Mouse (Mus musculus): ENCODE data around the gene Zxdc. TPM values are rescaled to one million over a fixed set of nuclear protein-coding genes. Genes with fewer than 3 reads are reported as not detected.

The Zxdc gene
- 10 to 100 TPM; 13.3 to 13.6 TPM for total RNA-seq (2021)
- long read RNA-seq, experiment 1, full-length matches to known transcripts, result 5 of 9 reads
- long read RNA-seq, experiment 1, partial matches to known transcripts, result 1 of 9 reads
- long read RNA-seq, experiment 1, other reads (novel, unspliced or antisense), result 3 of 9 reads
- long read RNA-seq, experiment 2, full-length matches to known transcripts, result 5 of 15 reads
- long read RNA-seq, experiment 2, partial matches to known transcripts, result 3 of 15 reads
- long read RNA-seq, experiment 2, other reads (novel, unspliced or antisense), result 7 of 15 reads

DNA sequence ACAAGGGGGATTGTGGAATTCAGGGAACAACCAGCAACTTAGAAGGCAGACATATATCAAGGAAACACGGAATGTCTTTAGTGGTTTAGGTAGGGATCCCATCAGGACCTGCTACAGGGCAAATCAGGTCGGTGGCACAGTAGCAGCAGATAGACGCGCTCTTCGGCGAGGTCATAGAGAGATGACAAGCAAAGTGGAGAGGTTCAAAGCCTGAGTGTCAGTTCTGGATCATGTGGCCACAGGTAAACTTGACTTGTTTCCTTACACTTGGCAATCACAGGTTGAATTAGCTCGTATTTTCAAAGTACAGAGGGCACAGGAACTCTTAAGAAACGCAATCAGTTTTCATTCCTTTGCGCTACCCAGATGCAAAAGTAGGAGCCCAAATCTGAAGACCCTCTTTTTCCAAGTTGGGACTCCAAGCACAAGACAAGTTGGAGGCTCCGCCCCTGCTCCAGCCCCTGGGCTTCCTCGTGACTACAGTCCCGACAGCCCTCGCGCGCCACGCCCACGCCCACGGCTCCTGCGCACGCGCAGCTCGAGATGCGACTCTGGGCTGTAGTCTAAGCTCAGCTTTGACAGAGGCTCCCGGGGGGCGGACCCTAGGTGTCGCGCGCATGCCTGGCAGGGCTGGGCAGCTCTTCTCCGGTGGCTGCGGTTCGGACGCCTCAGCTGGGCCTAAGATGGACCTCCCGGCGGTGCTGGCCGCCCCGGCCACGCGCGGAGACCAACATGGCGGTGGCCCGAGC lies at the start of gene Zxdc:
TSS of gene Zxdc (plus strand) at position 517 of the 749 bp plus-strand sequence.
- intact Hi-C loops (cut with DNase I), result no loop called here
- peak; percentile 99 to 100 for DNase-seq

DNA sequence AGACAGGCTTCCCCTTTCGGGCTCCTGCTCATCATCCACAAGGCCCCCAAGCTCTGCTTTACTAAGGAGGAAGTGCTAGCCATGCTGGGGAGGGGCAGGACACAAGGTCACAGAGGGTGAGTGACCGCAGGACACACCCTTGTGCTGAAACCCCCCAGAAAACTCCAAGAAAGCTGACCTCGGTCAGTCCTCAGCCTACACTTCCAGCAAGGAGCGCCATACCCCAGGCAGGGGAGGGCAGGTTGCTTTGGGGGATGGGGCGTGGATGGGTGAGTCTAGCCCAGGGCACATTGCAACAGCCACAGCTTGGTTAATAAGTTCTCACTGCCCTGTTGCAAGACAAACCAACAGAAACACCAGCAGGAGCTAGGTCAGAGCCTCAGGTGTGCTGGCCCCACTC lies 48.9 kb upstream of the Zxdc start:
- intact Hi-C loops (cut with DNase I), result no loop called here
- DNase-seq, result no peak

DNA sequence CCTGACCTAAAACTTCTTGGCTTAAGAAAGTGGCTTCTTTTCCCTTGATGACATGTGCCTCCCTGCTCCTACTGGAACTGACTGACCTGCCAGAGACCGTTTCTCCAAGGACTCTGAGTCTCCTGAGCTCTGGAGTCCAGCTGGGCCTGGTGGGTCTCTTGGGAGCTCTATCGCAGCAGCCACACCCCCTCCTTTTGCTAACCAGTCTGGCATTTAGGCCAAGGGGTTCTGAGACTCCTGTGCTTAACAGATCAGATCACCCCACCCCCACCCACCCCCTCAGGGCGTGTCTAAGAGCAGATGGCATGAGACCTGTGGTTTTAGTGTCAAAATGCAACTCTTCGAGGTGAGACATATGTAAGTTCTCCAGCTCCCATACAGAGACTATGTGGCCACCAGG lies 47.5 kb upstream of the Zxdc start:
- DNase-seq, result no peak
- intact Hi-C loops (cut with DNase I), result no loop called here

DNA sequence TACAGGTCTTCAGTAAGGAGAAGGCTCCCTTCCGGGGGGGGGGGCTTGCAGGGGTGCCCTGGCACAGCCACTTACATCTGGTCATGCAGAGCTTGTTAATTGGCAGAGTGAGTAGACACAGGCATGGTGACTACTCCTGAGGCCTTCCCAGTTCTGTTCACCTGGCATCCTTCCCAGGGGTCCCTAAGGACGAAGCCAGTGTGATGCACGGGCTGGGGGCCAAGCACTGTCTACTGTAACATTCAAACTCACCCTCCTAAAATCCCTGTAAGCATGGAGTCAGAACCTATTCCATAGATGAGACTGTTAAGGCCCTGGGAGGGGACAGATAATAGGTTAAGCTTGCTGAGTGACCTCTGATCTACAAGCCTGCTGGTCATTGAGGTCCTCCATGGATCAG lies 45.3 kb upstream of the Zxdc start:
- intact Hi-C loops (cut with DNase I), result no loop called here
- DNase-seq, result no peak

DNA sequence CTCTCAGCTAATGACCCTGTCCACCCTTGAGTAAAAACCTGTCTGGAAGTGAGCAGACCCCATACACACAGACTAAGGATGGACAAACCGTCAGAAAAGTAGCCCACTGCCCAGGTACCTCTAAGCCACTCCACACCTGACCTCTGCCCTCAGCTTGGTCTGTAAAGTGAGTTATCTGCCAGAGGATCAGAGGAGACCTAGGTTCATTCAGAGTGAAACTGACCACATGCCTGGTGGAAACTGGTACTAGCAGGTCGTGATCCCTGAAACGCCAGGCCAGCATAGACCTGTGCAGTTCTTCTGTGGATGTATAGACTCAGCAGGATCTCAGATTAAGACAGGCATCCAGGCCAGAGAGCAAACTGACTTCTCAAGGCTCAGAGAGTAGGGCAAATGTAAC lies 44.8 kb upstream of the Zxdc start:
- intact Hi-C loops (cut with DNase I), result no loop called here
- DNase-seq, result no peak

DNA sequence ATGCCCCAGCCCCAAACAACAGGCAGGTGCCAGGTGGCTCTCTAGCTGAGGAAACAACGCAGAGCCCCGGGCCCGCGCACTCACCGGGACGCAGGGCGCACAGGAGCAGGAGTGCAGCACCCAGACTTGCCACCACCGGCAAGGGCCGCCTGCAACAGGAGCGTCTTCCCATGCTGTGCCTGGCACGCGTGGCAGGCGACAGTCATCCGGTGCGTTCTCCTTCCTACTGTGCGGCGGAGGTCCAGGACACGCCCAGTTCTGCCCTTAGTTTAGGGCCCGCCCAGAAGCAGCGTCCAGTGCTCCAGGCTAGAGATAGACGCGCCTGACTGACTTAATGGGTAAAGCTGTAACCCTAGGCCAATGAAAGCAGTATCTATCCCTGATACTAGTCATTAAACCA lies 44.3 kb upstream of the Zxdc start, which contains the start of gene Chst13:
TSS of gene Chst13 (minus strand) at position 195 of the 400 bp plus-strand sequence.
- intact Hi-C loops (cut with DNase I), result no loop called here
- peak; percentile 25 to 34 for DNase-seq

DNA sequence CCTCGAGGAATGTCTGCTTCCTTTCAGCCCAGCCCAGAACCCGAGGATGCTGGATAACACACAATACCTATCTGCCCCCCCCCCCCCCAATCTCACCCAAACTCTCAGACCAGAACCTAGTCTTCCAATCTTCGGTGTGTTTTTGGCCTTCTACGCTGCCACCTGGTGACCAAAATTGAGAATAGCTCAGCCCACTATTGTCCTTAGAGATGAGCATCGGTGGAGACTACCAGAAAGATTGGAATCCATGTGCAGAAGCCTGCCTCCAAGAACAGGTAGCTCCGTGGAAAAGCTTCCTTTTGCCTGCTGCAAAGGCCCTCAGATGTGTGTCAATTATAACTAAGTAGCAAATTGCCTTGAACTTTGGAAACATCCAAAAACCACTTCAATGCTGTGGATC lies 41.6 kb upstream of the Zxdc start:
- DNase-seq, result no peak
- intact Hi-C loops (cut with DNase I), result no loop called here

DNA sequence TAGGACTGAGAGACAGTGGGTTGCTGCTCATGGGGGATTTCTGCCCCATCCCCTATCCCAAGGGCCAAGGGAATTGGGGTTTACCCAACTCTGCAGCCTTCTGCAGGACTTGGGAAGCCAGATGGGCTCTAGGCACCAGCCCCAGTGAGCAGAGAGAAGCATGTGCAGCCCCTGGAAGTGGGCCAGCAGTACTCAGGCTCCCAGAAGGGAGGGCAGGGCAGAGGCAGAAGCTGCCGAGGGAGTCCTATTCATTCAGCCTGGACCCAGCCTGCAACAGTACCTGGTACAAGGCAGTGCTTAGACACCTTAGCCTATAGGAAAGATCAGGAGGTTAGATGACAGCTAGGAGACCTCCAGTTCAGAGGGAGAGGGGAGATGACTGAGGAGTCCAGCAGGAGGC lies 39.3 kb upstream of the Zxdc start:
- peak in 1 of 2 experiments; percentile 36 for DNase-seq
- intact Hi-C loops (cut with DNase I), result loop anchor here (10.0 kb wide), 2 partner anchors 95 to 655 kb away; partner anchors contain the start of gene Cfap100

DNA sequence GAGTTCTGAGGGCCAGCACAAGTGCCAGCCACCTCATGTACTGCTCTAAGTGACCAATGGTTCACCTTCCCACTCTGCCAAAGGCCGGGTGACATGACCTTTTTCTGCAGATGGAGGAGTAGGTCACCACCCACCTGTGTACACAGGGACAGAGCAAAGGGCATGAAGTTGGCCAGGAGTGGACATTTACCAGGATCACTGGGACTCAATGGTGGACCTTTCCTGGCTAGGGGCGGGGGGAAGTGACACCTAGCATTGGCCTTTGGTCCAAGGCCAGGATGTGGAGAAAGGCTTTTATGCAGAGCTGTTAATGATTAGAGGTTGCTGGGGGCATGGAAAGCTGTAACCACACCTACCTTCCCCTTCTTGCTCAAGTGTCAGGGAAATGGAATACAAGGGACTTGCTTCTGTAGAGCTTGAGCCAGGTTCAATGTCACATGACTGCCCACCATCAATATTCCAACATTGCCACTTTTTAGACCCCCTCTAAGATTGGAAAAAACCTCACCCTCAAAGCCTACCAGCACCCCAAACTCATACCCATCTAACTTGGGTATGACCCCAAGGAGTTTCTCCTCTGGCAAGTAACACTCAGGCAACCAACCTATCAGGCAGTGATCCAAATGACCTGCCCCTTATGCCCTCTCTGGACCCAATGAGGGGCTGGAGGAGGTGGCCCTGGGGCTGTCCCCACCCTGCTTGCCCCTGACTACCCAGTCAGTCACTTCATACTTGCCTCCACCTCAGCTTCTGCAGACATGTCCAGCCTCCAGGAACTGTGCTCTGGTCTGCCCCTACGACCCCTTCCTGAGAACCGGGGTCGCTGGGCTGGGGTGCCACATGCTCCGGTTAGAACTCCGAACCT lies 36.5 kb upstream of the Zxdc start, which contains the start of gene Uroc1:
TSS of gene Uroc1 (plus strand) at position 724 of the 865 bp plus-strand sequence.
- intact Hi-C loops (cut with DNase I), result loop anchor here (10.0 kb wide), 2 partner anchors 92 to 658 kb away; partner anchors contain the start of gene Cfap100
- no peak for DNase-seq

DNA sequence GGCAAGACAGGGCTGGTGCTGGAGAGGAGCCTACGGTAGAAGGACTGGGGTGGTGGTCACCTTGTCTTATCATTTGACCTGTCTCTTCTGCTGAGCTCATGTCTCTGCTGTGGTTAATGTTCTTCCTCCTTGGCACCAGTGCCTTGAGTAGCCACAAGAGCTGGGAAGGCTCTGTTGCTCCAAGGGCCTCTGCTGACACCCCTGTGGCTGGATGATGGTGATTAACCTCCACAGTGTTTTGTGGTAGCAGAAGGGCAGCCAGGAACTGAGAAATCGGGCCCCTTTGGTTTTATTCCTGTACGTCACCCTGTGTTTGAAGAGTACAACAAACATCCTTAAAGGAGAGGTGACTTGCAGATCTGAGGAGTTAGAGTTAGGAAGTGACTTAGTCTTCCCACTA lies 35.0 kb upstream of the Zxdc start:
- intact Hi-C loops (cut with DNase I), result loop anchor here (10.0 kb wide), 2 partner anchors 91 to 659 kb away; partner anchors contain the start of gene Cfap100
- DNase-seq, result no peak

DNA sequence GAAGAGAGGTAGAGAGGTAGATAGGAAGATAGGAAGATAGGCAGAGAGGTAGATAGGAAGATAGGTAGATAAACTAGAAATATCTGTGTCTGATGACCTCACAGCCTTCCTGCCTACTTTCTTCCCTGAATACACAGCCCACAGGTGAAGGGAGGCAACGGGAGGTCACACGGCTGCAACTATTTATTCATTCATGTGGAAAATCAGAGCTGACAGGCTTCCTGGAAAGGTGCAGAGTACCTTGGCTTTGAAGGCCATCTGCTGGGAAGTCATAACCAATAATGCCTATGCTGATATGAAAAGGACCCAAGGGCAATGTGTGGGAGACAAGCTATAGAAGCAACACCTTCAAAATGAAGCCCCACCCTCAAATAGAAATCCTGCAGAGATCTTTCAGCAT lies 26.9 kb upstream of the Zxdc start:
- no peak for DNase-seq
- intact Hi-C loops (cut with DNase I), result no loop called here

DNA sequence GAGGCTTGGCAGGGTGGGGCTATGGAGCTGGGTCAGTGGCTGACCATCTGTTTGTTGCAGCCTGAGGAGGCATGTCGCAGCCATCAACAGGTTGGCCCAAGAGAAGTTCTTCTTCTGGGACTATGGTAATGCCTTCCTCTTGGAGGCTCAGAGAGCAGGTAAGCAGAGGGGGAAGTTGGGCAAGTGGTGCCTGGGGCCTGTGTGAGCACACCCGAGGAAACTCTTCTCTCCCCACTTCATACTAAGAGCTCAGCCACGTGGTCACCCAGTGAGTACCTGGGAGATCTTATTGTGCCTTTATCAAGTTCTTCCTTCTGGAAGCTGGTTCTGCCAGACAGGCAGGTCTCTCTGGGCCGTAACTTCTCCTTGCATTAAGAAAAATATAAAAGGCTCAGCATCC lies 22.1 kb upstream of the Zxdc start:
- intact Hi-C loops (cut with DNase I), result no loop called here
- no peak for DNase-seq

DNA sequence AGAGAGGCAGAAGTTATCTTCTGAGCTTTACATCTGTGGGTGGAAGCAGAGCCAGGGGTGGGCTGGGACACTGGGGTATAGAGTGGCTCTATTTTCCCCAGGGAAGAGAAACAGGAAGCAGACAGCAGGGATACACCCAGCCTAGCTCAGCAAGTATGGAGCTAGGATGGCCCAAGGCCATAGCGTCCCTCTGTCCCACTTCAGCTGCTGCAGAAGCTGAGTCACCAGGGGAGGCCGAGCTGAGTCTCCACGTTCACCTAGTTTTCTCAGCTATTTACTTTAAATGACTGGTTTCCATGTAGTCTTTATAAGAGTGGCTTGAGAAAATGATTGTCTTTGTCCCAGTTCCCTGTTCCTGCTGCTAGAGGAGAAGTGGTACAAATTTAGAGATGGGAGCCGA lies 20.8 kb upstream of the Zxdc start:
- DNase-seq, result no peak
- intact Hi-C loops (cut with DNase I), result no loop called here

DNA sequence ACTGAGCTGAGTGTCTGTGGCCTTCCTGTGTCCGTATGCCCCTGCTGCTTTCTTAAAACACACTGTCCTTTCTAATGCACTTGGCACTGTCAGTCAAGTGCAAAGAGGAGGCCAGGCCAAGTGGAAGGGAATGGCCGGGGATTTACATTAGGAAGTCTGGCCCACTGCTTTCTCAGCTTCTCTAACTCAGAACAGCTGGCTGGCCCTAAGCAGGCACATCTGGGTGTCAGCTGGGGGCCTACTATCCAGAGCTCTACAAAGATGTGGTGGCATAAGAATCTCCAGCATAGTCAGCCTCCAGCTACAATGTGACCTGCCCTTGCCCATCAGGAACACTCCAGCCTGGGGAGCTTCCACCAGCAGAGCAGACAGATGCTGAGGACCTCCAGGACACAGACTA lies 19.3 kb upstream of the Zxdc start:
- intact Hi-C loops (cut with DNase I), result no loop called here
- DNase-seq, result no peak

DNA sequence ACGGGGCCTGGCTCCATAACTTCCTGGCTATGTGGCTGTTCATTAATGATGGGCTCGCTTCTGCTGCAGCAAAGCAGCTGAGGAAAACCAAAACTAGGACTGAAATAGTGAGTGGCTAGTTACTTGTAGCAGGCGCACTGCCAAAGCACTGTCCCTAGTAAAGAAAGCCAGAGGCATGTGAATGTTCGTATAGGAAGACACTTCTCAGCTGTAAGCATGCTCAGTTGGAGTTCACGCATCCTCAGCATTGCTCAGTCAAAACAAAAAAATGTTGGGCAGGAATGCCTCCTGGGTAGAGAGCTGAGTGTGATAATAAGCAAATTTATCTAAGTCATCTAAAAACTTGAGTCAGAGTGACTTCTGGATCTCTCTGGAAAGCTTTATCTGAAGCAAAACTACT lies 11.2 kb upstream of the Zxdc start:
- DNase-seq, result no peak
- intact Hi-C loops (cut with DNase I), result no loop called here

DNA sequence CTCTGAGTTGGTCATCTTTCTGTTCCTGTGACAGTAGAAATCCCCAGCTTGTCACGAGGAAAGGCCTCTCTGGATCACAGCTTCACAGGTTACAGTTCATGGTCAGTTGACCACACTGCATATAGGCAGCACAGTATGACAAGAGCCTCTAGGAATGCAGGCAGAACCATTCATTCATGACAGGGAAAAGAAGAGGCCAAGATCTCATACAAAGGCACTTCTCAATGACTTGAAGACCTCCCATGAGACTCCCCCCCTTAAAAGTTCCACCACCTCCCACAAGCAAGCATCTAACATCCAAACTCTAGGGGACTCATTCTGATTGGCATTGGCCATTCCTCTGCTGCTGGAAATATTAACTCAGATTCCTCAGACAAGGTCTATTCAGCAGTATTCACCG lies 9.8 kb upstream of the Zxdc start:
- intact Hi-C loops (cut with DNase I), result no loop called here
- DNase-seq, result no peak

DNA sequence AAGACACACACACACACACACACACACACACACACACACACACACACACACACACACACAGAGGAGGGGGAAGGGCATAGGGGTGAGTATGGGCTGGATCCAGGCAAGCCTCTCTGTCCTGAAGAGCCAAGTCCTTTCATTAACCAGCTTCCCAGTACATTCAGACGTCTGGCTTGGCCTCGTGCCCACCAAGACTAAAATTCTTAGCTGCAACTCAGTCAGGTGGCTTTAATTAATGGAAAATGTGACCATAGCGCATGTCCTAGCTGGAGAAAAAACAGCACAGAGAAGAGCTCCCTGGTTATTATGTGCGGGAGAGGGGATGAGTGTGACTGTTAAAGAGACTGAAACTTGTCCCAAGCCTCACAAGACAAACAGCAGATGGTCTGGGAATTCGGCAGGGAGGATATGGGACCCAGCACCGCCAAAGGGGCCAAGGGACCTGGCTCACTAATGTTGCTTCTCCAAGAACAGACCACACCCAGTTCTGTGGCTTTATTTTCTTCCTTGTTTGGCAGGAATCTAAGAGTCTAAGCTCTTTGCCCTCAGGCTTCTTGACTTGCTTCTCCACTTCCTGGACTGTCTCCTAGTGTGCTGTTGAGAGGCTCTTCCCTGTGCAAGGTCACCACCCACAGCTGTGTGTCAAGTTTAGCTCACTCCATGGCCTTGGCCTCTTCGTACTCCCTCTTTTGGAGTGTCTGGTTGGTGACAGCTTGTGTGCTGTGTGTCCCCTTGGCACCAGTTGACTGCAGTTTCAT lies 9.1 kb upstream of the Zxdc start:
- peak; percentile 51 to 68 for DNase-seq
- intact Hi-C loops (cut with DNase I), result no loop called here

DNA sequence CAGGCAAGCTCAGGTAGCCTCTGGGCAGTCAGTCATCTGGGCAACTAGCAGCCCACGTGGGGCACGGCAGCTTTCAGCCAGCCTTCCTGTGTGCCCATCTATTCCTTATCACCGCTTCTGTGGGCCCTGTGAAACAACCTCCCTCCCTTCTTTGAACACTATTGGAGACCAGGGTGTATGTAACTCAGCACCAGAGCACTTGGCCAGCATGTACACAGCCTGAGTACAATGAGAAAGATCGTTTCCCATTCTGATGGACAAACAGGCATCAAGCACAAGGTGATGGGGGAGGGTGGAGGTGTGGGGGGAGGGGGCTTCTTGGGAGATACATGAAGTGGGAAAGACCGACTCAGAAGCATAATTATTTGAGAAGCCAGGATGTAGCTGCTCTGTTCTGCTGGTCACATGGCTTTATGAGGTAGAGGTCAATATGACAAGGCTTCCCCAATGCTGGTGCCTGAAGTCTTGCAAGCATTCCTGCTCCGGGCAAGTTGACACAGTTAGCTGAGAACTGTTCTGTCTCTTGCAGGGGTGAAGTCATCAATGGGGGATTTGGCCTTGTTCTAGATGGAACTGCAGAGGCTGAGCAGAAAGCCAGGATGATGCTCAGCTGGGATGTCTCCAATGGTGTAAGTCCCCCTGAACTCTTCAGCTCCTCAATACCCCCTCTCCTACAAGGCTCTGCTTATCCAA lies 8.2 kb upstream of the Zxdc start:
- DNase-seq, result no peak
- intact Hi-C loops (cut with DNase I), result no loop called here

DNA sequence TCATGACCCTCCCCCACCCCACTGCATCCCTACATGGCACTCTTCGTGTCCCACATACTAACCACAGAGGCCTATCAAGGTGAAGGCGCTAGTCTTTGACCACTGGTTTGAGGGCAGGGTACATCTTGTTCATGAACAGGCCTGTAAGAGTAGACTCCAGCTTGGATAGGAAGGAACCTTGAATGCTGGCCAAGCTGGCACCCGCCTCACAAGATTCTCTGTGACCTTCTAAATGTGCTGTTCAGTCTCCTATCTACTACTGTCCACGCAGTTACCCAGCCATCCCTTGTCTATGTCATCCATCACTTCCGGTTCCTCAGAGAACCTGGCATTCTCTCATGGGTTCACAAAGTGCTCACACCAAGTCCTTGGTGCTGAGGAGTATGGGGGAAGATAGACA lies 6.0 kb upstream of the Zxdc start:
- DNase-seq, result no peak
- intact Hi-C loops (cut with DNase I), result no loop called here

Data from gastrocnemius, postnatal 36 days (tissue).